Mouse (Mus musculus) inflammation-experienced regulatory T-cells, adult 16 weeks (primary cell): Measurements from ENCODE around the gene Txndc2. TPM values are rescaled to one million over a fixed set of nuclear protein-coding genes. Genes with fewer than 3 reads are reported as not detected.

Experiments used
- polyA plus RNA-seq: library from polyadenylated mRNA; unstranded; fragments of 100-300 nt; shearing (Covaris generic); gene quantifications from one replicate; pipeline ENCODE4 v1.2.1, GENCODE M21; 2017

The Txndc2 gene
- polyA plus RNA-seq, result not detected

DNA sequence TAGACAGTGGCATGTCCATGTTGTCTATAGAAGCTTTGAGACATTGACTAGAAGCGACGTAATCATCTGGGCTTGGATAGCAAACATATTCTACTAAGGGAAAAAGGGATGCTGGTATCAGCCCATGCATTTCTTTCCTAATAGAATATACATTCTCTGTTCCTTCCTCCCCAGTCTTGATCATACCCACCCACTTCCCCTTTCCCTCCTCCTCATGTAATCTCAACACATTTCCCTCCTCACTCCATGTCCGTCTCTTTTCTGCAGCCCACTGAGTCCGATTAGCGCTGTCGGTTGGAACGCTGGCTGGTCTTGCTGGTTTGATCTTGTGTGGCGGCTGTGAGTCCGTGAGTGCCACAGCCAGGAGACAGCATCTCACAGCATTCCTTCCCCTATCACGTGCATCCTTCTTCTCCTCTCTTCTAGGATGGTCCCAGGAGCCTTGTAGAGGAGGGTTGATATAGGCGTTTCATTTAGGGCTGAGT lies at the start of gene Txndc2:
Gene Txndc2, minus strand, starts transcription at position 435 of the 485 bp plus-strand sequence.

DNA sequence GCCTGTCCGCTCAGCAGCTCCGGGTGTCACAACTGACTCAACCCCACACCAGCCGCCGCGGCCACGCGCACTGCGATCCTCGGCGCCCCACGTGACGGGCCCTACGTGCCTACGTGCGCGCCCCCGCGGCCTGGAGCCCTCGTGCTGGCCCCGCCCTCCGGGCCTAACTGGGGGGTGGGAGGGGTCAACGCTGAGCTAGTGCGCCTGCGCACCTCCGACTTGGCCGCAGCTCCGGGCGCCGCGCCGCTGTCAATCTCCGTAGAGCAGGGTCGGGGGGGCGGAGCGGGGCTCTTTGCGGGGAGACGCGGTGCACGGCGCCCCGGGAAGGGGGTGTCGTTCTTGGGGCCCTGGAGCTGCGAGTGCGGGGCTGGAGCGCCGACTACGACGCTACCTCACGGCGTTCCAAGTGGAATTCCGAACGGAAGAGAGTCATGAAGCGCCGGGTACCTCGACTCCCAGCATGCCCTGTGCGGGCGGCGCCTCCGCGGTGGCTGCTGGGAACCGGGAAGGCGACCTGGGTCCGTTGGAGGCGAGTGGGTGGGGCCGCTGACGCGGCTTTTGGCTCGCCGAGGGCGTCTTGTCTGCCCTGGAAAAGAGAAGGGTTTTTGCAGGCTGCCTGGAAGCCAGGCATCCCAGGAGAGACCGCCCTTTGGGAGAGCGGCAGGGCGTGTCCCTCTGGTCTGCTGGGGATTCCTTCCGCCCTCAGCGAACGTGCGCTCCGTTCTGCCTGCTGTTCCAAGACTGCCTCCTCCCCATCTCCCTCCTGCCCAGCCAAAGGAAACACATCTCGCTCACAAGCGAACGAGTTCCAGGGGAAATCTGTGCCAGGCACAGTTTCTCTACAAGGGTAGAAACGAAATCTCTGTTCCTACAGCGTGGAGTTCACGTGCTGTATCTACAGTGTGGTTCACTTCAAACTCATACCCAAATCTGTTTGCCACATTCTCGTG lies 28.2 kb downstream of the Txndc2 start, which contains the start of gene Vapa:
Gene Vapa, minus strand, starts transcription at position 93 of the 950 bp plus-strand sequence.

Other genes with a start within 250 kb of the Txndc2 start
- not detected for gene Tmem232, start 101.4 kb downstream of the Txndc2 start, polyA plus RNA-seq
- 38.2 TPM for gene Vapa, start 28.6 kb downstream of the Txndc2 start, polyA plus RNA-seq
- 4.6 TPM for gene Rab31, start 130.6 kb upstream of the Txndc2 start, polyA plus RNA-seq
- gene Ppp4r1, start 140.4 kb upstream of the Txndc2 start, polyA plus RNA-seq, result 28.9 TPM
- 86.7 TPM for gene Ralbp1, start 243.6 kb upstream of the Txndc2 start, polyA plus RNA-seq